In the genomic region with DNA sequence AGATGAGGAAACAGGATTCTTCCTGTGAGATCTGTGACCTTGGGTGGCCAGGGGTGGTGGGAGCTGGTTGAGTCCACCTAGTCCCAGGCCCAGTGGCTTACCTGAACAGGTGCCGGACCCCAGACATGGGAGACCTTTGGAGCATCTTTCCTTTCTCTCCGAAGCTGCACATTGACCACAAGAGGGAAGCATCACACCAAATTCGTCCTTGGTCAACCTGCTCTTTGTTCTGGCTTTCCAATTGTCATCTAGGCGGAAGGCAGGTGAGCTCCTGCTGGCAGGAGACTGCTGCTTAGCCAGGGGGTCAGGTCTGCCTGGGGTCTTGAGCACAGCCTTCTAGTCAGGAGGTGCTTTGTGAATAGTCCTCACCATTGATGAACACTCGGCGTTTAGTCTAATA, we compare ENCODE assay signal across 8 mouse cellular contexts.
DNase-seq lines count a peak whose midpoint lies in the region; ATAC-seq and TF ChIP-seq lines count a peak whose summit lies in the region.

No protein-coding gene starts in this region.

- ATAC-seq in liver, postnatal 0 days = no peak
- no peak for ATAC-seq in embryonic facial prominence, embryonic 14.5 days (ENCODE audit: low read depth)
- ATAC-seq in neural tube, embryonic 14.5 days (ENCODE audit: low read depth) = peak; percentile 69

- H3K27me3 ChIP-seq in liver, postnatal 0 days (ENCODE audit: insufficient read depth, low read length) = no peaks in the 10 kb centered on the region
- no peaks in the 10 kb centered on the region for H3K27me3 ChIP-seq in embryonic facial prominence, embryonic 14.5 days (replicated peaks; ENCODE audit: control insufficient read depth, insufficient read depth, low read length)
- H3K27me3 ChIP-seq in neural tube, embryonic 14.5 days (ENCODE audit: control insufficient read depth, insufficient read depth, low read length) = no peaks in the 10 kb centered on the region

- no peaks in the 10 kb centered on the region for H3K36me3 ChIP-seq in liver, postnatal 0 days (replicated peaks; ENCODE audit: insufficient read depth, low read length)
- H3K36me3 ChIP-seq in embryonic facial prominence, embryonic 14.5 days (ENCODE audit: control insufficient read depth, insufficient read depth, low read length) = no peaks in the 10 kb centered on the region
- no peaks in the 10 kb centered on the region for H3K36me3 ChIP-seq in neural tube, embryonic 14.5 days (ENCODE audit: control insufficient read depth, insufficient read depth, low read length)

- peak; percentile 67 for TF ChIP-seq CTCF in liver, postnatal 0 days (IDR thresholded peaks at IDR 0.05; ENCODE audit: low read depth)

- DNase-seq in cerebellum, postnatal 14 days = peak; percentile 51 to 58
- DNase-seq in cerebellum, adult 8-10 months = no peak
- DNase-seq in liver, postnatal 0 days = no peak
- no peak for DNase-seq in liver
- DNase-seq in embryonic facial prominence, embryonic 14.5 days (ENCODE audit: low spot score) = peak; percentile 57
- DNase-seq in spleen, postnatal 4 days (ENCODE audit: low spot score in 2 of 2) = no peak
- DNase-seq in ovary, adult 18-20 months (ENCODE audit: low spot score) = no peak

- H3K4me3 ChIP-seq in liver, postnatal 0 days (ENCODE audit: low read depth, low read length) = no peak overlapping the region
- no peak overlapping the region for H3K4me3 ChIP-seq in embryonic facial prominence, embryonic 14.5 days (ENCODE audit: low read depth, low read length)
- H3K4me3 ChIP-seq in neural tube, embryonic 14.5 days (ENCODE audit: low read depth, low read length) = no peak overlapping the region

- H3K9me3 ChIP-seq in liver, postnatal 0 days (ENCODE audit: low read length) = no peaks in the 10 kb centered on the region
- H3K9me3 ChIP-seq in embryonic facial prominence, embryonic 14.5 days (ENCODE audit: control insufficient read depth, low read length) = no peaks in the 10 kb centered on the region
- no peaks in the 10 kb centered on the region for H3K9me3 ChIP-seq in neural tube, embryonic 14.5 days (ENCODE audit: control insufficient read depth, low read length)

- 47% methylated on average over 6 of the region's 6 CpGs for WGBS in liver, postnatal 0 days (ENCODE audit: insufficient replicate concordance)
- WGBS in embryonic facial prominence, embryonic 14.5 days = 59% methylated on average over 6 of the region's 6 CpGs
- 52% methylated on average over 6 of the region's 6 CpGs for WGBS in neural tube, embryonic 14.5 days

- H3K27ac ChIP-seq in liver, postnatal 0 days (ENCODE audit: low read depth) = no peak overlapping the region
- H3K27ac ChIP-seq in embryonic facial prominence, embryonic 14.5 days (replicated peaks; ENCODE audit: low read depth, low read length) = no peak overlapping the region
- no peak overlapping the region for H3K27ac ChIP-seq in neural tube, embryonic 14.5 days (ENCODE audit: low read depth, low read length)

- no peak for TF ChIP-seq EP300 in liver, postnatal 0 days (IDR thresholded peaks at IDR 0.05; ENCODE audit: low read depth)

- H3K4me2 ChIP-seq in liver, postnatal 0 days (ENCODE audit: low read depth, low read length) = no peak overlapping the region
- H3K4me2 ChIP-seq in embryonic facial prominence, embryonic 14.5 days (ENCODE audit: low read depth, low read length) = no peak overlapping the region
- H3K4me2 ChIP-seq in neural tube, embryonic 14.5 days (ENCODE audit: low read depth, low read length) = no peak overlapping the region

- H3K9ac ChIP-seq in liver, postnatal 0 days (replicated peaks) = no peak overlapping the region
- H3K9ac ChIP-seq in embryonic facial prominence, embryonic 14.5 days (ENCODE audit: low read depth, low read length) = no peak overlapping the region
- H3K9ac ChIP-seq in neural tube, embryonic 14.5 days (replicated peaks; ENCODE audit: low read depth, low read length) = no peak overlapping the region

- H3K4me1 ChIP-seq in liver, postnatal 0 days (ENCODE audit: insufficient read depth) = no peaks in the 10 kb centered on the region
- no peaks in the 10 kb centered on the region for H3K4me1 ChIP-seq in embryonic facial prominence, embryonic 14.5 days (ENCODE audit: control insufficient read depth, insufficient read depth, low read length)
- no peaks in the 10 kb centered on the region for H3K4me1 ChIP-seq in neural tube, embryonic 14.5 days (ENCODE audit: control insufficient read depth, insufficient read depth, low read length)

Comparison
In these comparisons a context has a peak if more than half of its experiments do, and no peak if none do; other contexts are left out.
1. DNase-seq: peak in cerebellum, postnatal 14 days (2 of 2) and embryonic facial prominence, embryonic 14.5 days (single experiment); none in cerebellum, adult 8-10 months (single experiment), liver, postnatal 0 days (single experiment), liver (single experiment), spleen, postnatal 4 days (0 of 2) and ovary, adult 18-20 months (single experiment).